In the genomic region with DNA sequence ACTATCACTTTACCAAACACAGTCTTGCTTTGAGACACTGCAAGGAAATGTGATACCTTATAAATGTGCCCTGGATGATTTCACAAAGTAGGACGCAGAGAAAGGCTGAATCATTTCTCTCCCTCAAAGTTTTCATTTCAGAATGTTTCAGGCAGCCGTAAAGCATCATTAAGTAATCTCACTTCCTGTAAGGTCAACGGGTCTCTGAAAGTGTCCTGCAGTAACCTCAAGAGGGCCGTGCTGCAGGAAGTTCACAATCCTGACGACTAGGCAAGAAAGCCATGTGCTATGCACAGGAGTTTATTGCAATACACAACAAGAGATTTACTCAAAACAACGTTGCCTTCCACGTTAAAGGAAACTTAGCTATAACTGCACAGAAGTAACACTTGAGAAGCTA, we compare ENCODE assay signal across 13 mouse cellular contexts. TPM values are rescaled to one million over a fixed set of nuclear protein-coding genes. Genes with fewer than 3 reads are reported as not detected.
DNase-seq lines count a peak whose midpoint lies in the region; ATAC-seq and TF ChIP-seq lines count a peak whose summit lies in the region.
"Had no signal": no experiment of that assay in that cellular context is flagged by ENCODE, and none has a peak within 500 bp of the region (broad histone marks: within the 10 kb centered on the region; RNA-seq: fewer than 3 reads in every experiment).

No protein-coding gene starts in this region.

- POLR2A ChIA-PET in Patski (lab: Charles Lee), result no interaction called here

- 26% methylated on average over 7 of the region's 7 CpGs for WGBS in liver, postnatal 0 days (ENCODE audit: insufficient replicate concordance)
- 32% methylated on average over 7 of the region's 7 CpGs for WGBS in liver, embryonic 11.5 days
- 76% methylated on average over 7 of the region's 7 CpGs for WGBS in midbrain, embryonic 10.5 days
- 72% methylated on average over 7 of the region's 7 CpGs for WGBS in hindbrain, embryonic 10.5 days

- H3K9ac ChIP-seq in liver, postnatal 0 days (replicated peaks), result no peak overlapping the region
- H3K9ac ChIP-seq in liver, embryonic 11.5 days (ENCODE audit: low read depth, low read length), result no peak overlapping the region
- H3K9ac ChIP-seq: heart, embryonic 15.5 days; midbrain, embryonic 12.5 days had no signal

- no peaks in the 10 kb centered on the region for H3K4me1 ChIP-seq in liver, postnatal 0 days (ENCODE audit: insufficient read depth)
- no peaks in the 10 kb centered on the region for H3K4me1 ChIP-seq in liver, embryonic 11.5 days (replicated peaks; ENCODE audit: control insufficient read depth, insufficient read depth, low read length)
- H3K4me1 ChIP-seq in midbrain, embryonic 10.5 days, result no peaks in the 10 kb centered on the region
- H3K4me1 ChIP-seq in hindbrain, embryonic 10.5 days (replicated peaks), result no peaks in the 10 kb centered on the region
- H3K4me1 ChIP-seq: heart, embryonic 15.5 days; midbrain, embryonic 12.5 days had no signal

- DNase-seq in liver, postnatal 0 days, result no peak
- DNase-seq in liver, embryonic 11.5 days (ENCODE audit: low spot score), result no peak
- DNase-seq in Patski (ENCODE audit: low read depth, low spot score), result no peak
- DNase-seq in kidney, postnatal 10 days, result peak; percentile 34
- no peak for DNase-seq in midbrain, embryonic 10.5 days (ENCODE audit: low spot score)
- DNase-seq in hindbrain, embryonic 10.5 days (ENCODE audit: low spot score), result no peak
- no peak for DNase-seq in cerebellum, adult 18-20 months
- DNase-seq: cerebellum, adult 11 months; retina, postnatal 1 day; thymus, adult 18-20 months had no signal

- in situ Hi-C loops in Patski (cut with MboI; ENCODE audit: low pct_unique_long_range_greater_than_20kb), result loop anchor here (10.0 kb wide), 1 partner anchor 425 kb away; no protein-coding TSS in a partner anchor

- CTCF ChIA-PET in Patski (lab: Charles Lee), result interaction anchor here (1.4 to 3.3 kb wide), 2 partner anchors 132 to 158 kb away, joined by 4 to 30 read pairs; no protein-coding TSS in a partner anchor

- no peak overlapping the region for H3K4me2 ChIP-seq in liver, postnatal 0 days (ENCODE audit: low read depth, low read length)
- H3K4me2 ChIP-seq in liver, embryonic 11.5 days, result no peak overlapping the region
- H3K4me2 ChIP-seq: heart, embryonic 15.5 days; midbrain, embryonic 12.5 days had no signal

- no peak overlapping the region; the same call in 1 of the 2 replicates for H3K27ac ChIP-seq in liver, postnatal 0 days (ENCODE audit: low read depth)
- no peak overlapping the region for H3K27ac ChIP-seq in liver, embryonic 11.5 days (ENCODE audit: low read depth, low read length)
- no peak overlapping the region for H3K27ac ChIP-seq in midbrain, embryonic 10.5 days (replicated peaks)
- no peak overlapping the region for H3K27ac ChIP-seq in hindbrain, embryonic 10.5 days
- H3K27ac ChIP-seq: heart, embryonic 15.5 days; midbrain, embryonic 12.5 days had no signal

- no peak for TF ChIP-seq CTCF in liver, postnatal 0 days (IDR thresholded peaks at IDR 0.05; ENCODE audit: low read depth)
- TF ChIP-seq CTCF in Patski (IDR thresholded peaks at IDR 0.05), result no peak

- no peaks in the 10 kb centered on the region for H3K27me3 ChIP-seq in liver, postnatal 0 days (ENCODE audit: insufficient read depth, low read length)
- H3K27me3 ChIP-seq in liver, embryonic 11.5 days (replicated peaks; ENCODE audit: control insufficient read depth, insufficient read depth, low read length), result no peaks in the 10 kb centered on the region
- peaks cover 13% of the 10 kb centered on the region for H3K27me3 ChIP-seq in Patski
- peaks cover 3% of the 10 kb centered on the region; the same call in 1 of the 2 replicates for H3K27me3 ChIP-seq in midbrain, embryonic 10.5 days (ENCODE audit: low read depth, poor library complexity, severe bottlenecking)
- H3K27me3 ChIP-seq in hindbrain, embryonic 10.5 days (ENCODE audit: insufficient read depth, poor library complexity, severe bottlenecking), result 0 out of 2 replicates have a peak, but pooled peaks cover 5% of the 10 kb centered on the region
- H3K27me3 ChIP-seq: heart, embryonic 15.5 days; midbrain, embryonic 12.5 days had no signal

- peak; percentile 75 for ATAC-seq in liver, postnatal 0 days
- ATAC-seq in liver, embryonic 11.5 days (replicated peaks; ENCODE audit: low FRiP score), result no peak
- peak; percentile 57 for ATAC-seq in Patski
- peak; percentile 83 for ATAC-seq in neutrophil, adult 5-6 weeks (ENCODE audit: extremely low read depth, insufficient number of reproducible peaks, low FRiP score, poor library complexity, severe bottlenecking)

- H3K4me3 ChIP-seq in liver, postnatal 0 days (ENCODE audit: low read depth, low read length), result no peak overlapping the region
- no peak overlapping the region for H3K4me3 ChIP-seq in liver, embryonic 11.5 days (ENCODE audit: low read depth, low read length)
- H3K4me3 ChIP-seq in midbrain, embryonic 10.5 days, result no peak overlapping the region
- H3K4me3 ChIP-seq in hindbrain, embryonic 10.5 days, result no peak overlapping the region
- H3K4me3 ChIP-seq: heart, embryonic 15.5 days; midbrain, embryonic 12.5 days had no signal

- no peaks in the 10 kb centered on the region for H3K9me3 ChIP-seq in liver, postnatal 0 days (ENCODE audit: low read length)
- no peaks in the 10 kb centered on the region for H3K9me3 ChIP-seq in liver, embryonic 11.5 days (ENCODE audit: control insufficient read depth, low read length)
- H3K9me3 ChIP-seq in midbrain, embryonic 10.5 days (replicated peaks), result no peaks in the 10 kb centered on the region
- H3K9me3 ChIP-seq in hindbrain, embryonic 10.5 days, result no peaks in the 10 kb centered on the region
- H3K9me3 ChIP-seq: heart, embryonic 15.5 days; midbrain, embryonic 12.5 days had no signal

- TF ChIP-seq EP300 in liver, postnatal 0 days (IDR thresholded peaks at IDR 0.05; ENCODE audit: low read depth), result no peak

- H3K36me3 ChIP-seq in liver, postnatal 0 days (replicated peaks; ENCODE audit: insufficient read depth, low read length), result no peaks in the 10 kb centered on the region
- no peaks in the 10 kb centered on the region for H3K36me3 ChIP-seq in liver, embryonic 11.5 days (ENCODE audit: control insufficient read depth, insufficient read depth, low read length)
- H3K36me3 ChIP-seq in midbrain, embryonic 10.5 days, result no peaks in the 10 kb centered on the region
- H3K36me3 ChIP-seq in hindbrain, embryonic 10.5 days, result no peaks in the 10 kb centered on the region
- H3K36me3 ChIP-seq: heart, embryonic 15.5 days; midbrain, embryonic 12.5 days had no signal

RNA-seq across cellular contexts. Expression of a gene that starts 20.4 kb away (rescaled TPM):
- polyA plus RNA-seq in liver, postnatal 0 days (2015; fragmentation: Nextera tagmentation; extraction: Ambion mirVana), result 14.7 and 16.7 TPM in 2 replicates
- polyA plus RNA-seq in liver, embryonic 11.5 days (2014; fragmentation: Nextera tagmentation; extraction: Ambion mirVana), result 19.8 and 23.5 TPM in 2 replicates
- 96.2 TPM for polyA plus RNA-seq in Patski (2021)
- total RNA-seq in neutrophil, adult 5-6 weeks (2017), result 16.7 and 18.6 TPM in 2 replicates
- polyA plus RNA-seq in midbrain, embryonic 10.5 days (2016; fragmentation: Nextera tagmentation; extraction: Ambion mirVana), result 22.0 and 24.3 TPM in 2 replicates
- 19.4 and 23.5 TPM in 2 replicates for polyA plus RNA-seq in hindbrain, embryonic 10.5 days (2016; fragmentation: Nextera tagmentation; extraction: Ambion mirVana)
